Mouse (Mus musculus) thymus, adult 2 months (tissue): ENCODE results near the gene Faap20.
A peak's percentile ranks its signal among the peaks of the same experiment; 100 is the strongest.

Experiments used
- CTCF ChIP-seq: fragments of 200-500 bp; IDR thresholded peaks from 2 replicates; pipeline ENCODE4 v1.5.1; 2012; ENCODE audit warnings: mild to moderate bottlenecking, control low read depth, low read length, moderate library complexity, borderline replicate concordance; ENCODE audit not compliant: control insufficient read depth, poor library complexity, insufficient read depth; ENCODE audit errors: extremely low read depth
- POLR2A ChIP-seq: fragments of 200-500 bp; IDR thresholded peaks from 2 replicates; pipeline ENCODE4 v1.6.1; 2012; ENCODE audit warnings: mild to moderate bottlenecking, low read length, control low read depth, moderate library complexity; ENCODE audit not compliant: control insufficient read depth, poor library complexity, insufficient read depth; ENCODE audit errors: extremely low read depth

GRCm38 (mm10) chr4:155268382-155268781 is 18.8 kb downstream of the Faap20 start:
- TF ChIP-seq CTCF: peak; percentile 57; the same call in 1 of the 2 replicates
- no peak for TF ChIP-seq POLR2A
